Mouse (Mus musculus) embryo, embryonic 11 days (tissue): ENCODE data around the gene E130114P18Rik.

Experiments used
- DNase-seq: peaks from one replicate; pipeline ENCODE4 v3.0.0-alpha.2; 2015

Gene E130114P18Rik

DNA sequence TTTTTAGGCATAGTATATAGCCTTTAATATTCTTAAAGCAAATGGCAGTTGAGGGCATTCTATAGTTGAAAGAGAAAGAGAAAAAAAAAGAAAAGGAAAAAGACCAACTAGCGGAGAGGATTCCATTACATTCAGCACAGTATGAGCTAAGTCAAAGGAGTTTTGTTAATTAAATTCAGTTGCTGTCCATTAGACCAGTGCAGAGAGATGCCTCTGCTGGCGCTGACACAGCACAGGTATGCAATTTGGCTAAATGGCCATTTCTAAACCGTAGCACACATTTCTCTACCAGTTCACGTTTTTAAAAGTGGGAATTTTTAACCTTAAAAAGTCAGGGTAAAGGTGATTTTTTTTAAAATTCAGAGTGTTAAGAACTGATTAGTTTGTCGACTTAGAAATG, 26.8 kb upstream of the E130114P18Rik start:
- DNase-seq = no peak

DNA sequence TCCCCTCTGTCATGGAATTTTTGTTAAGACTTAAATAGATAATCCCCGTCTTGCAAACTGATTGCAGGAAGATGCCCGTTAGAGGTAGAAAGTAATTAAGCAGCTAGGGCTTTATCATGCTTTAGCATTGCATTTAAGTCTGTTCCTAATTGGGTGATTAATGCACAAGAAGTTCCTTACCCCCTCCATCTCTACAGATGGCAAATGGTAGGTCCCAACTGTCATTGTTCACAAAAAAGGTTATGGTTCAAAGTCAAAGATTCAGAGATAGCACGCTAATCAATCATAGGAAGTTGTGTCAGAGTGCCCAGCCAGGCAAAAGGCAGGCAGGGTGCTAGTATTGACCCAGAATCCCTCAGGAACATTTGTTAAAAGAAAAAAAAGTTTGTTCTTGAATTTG, 25.9 kb upstream of the E130114P18Rik start:
- no peak for DNase-seq

GRCm38 (mm10) chr4:97796505-97796904, 18.6 kb upstream of the E130114P18Rik start:
- DNase-seq = no peak

GRCm38 (mm10) chr4:97795957-97796356, 18.1 kb upstream of the E130114P18Rik start:
- DNase-seq = no peak

DNA sequence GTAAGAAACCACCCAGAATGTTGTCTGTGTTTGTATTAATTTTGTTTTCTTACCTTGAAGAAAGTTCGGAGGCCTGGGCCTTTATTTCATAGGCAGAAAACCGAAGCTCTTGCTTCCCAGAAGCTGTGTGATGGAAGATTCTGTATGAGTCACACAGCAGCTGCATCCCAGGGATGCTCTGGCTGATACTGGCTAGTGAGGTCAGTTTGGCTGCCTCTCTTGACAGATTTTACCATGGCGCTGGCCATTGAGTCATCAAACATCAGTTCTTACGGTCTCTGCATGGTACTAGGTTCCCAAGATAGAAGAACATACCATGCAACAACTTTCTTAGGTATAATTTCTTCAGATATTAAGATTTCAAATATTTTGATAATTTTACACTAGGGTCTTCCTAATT, 17.0 kb upstream of the E130114P18Rik start:
- no peak for DNase-seq

GRCm38 (mm10) chr4:97793931-97794330, 16.1 kb upstream of the E130114P18Rik start:
- DNase-seq = no peak

DNA sequence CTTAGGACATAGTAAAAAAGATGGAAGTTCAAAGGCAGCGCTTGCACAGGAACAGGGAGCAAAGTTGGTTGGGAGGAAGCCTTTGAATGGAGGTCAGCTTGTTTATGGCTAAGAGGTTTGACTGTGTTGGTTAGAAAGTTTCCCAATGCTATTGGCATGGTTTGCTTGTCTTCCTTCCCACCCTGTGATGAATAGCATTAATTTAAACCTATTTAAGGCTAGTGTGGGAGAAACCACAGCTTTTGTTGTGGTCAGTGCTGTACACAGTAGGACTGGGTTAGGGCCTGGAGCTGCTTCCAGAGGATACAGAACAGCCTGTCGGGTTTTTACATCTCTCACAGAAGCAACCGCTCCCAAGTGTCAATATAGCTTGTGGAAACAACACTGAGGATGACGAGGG, 10.7 kb upstream of the E130114P18Rik start:
- DNase-seq = no peak

- DNase-seq = no peak
Measured at GRCm38 (mm10) chr4:97787515-97787914, 9.6 kb upstream of the E130114P18Rik start.

GRCm38 (mm10) chr4:97786571-97786970, 8.7 kb upstream of the E130114P18Rik start:
- DNase-seq = peak; percentile 20

GRCm38 (mm10) chr4:97785547-97786271, 7.8 kb upstream of the E130114P18Rik start:
- no peak for DNase-seq

DNA sequence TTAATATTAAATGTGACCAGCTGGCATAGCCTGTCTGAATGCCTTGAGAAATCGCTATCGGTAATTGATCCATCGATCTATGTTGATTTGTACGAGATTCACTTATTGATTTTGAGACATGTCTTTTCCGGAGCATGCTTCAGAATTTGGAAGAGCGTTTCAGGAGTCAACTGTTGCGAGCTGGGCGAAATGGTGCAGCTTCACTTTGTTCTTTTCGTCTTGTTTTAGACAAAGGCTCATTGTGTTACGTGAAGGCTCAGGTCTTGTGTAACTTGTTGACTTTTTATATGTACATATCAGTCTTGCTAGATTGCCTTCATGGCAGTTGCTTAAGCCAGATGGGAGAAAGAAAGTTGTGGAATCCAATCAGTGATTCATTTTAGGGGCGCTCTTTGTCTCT, 6.4 kb upstream of the E130114P18Rik start:
- DNase-seq = no peak

DNA sequence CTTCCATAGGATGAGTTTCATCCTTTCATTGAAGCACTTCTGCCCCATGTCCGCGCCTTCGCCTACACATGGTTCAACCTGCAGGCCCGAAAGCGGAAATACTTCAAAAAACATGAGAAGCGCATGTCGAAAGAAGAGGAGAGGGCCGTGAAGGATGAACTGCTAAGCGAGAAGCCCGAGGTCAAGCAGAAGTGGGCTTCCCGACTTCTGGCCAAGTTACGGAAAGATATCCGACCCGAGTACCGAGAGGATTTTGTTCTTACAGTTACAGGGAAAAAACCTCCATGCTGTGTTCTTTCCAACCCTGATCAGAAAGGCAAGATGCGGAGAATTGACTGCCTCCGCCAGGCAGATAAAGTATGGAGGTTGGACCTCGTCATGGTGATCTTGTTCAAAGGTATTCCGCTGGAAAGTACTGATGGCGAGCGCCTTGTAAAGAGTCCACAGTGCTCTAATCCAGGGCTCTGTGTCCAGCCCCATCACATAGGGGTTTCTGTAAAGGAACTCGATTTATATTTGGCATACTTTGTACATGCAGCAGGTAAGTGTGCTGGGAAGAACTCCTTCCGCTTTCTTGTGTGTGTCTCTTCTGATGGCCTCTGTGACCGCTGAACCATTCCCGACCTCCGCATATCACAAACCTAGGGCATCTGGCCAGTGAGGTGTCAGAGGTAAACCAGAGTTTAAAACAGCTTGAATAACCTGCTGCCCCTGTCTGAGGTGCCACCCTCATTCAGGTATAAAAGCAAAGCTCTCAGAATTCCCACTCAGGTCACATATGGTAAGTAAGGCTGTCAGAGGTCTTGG, 5.4 kb upstream of the E130114P18Rik start:
- no peak for DNase-seq

DNA sequence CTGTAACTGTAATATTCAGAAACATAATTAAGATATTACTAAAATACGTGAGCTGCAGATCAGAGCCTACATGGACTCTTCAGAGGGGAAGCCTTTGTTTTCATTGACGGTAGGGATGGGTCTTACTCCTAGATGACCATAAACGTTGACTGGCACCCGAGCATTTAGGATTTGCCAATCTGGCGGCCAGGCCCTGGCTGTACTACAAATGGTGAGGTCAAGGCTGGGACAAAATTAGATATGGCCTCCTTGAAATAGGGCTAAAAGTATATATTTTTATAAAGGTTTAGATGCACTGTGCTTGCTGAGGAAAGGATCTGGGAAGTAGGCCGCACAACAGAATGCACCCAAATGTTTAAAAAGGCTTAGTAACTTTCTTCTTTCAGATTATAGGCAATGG, 4.6 kb upstream of the E130114P18Rik start:
- no peak for DNase-seq

GRCm38 (mm10) chr4:97782069-97782468, 4.2 kb upstream of the E130114P18Rik start:
- DNase-seq = no peak

GRCm38 (mm10) chr4:97780666-97781435, 3.0 kb upstream of the E130114P18Rik start:
- no peak for DNase-seq

GRCm38 (mm10) chr4:97780024-97780423, 2.1 kb upstream of the E130114P18Rik start:
- DNase-seq = peak; percentile 34

DNA sequence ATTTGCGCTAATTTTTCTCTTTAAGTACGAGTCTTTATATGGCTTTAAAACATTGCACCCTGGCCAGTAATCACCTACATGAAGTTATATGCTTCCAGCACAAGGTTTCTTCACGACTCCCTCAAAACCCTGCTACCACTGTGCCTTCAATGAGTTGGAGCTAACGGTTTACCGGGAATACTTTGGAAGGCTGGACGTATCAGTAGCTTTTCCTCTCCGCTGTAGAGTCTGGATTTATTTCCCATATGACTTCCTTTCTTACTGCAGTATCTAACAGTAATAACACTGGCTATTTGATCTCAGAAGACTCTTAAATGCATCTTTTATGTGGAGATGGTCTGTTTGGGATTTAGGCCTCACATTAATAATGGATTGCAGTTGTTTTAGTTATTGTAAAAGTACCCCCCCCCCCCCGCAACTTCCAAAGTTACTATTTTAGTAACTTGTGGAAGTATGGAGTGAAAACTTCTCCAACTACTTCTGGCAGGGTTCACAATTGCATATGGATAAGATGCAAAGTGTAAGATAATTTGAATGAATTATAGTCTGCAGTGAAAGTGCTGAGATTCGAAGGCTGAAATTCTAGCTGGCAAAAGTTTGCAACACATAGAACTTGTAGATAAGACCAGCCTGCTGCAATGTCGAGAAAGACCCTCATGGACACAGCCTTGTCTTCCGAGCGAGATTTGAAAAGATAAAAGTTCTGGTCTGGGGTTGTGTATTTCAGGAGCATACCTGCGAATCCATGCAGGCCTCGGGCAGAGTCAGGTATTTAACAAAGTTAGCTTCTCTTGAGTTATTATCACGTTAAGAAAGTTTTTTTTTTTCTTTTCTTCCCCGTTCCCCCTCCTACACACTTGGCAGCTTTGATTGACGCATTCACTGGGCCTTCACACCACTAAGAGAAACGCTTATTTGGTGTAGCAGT, 1.4 kb upstream of the E130114P18Rik start:
- peak; percentile 49 for DNase-seq

DNA sequence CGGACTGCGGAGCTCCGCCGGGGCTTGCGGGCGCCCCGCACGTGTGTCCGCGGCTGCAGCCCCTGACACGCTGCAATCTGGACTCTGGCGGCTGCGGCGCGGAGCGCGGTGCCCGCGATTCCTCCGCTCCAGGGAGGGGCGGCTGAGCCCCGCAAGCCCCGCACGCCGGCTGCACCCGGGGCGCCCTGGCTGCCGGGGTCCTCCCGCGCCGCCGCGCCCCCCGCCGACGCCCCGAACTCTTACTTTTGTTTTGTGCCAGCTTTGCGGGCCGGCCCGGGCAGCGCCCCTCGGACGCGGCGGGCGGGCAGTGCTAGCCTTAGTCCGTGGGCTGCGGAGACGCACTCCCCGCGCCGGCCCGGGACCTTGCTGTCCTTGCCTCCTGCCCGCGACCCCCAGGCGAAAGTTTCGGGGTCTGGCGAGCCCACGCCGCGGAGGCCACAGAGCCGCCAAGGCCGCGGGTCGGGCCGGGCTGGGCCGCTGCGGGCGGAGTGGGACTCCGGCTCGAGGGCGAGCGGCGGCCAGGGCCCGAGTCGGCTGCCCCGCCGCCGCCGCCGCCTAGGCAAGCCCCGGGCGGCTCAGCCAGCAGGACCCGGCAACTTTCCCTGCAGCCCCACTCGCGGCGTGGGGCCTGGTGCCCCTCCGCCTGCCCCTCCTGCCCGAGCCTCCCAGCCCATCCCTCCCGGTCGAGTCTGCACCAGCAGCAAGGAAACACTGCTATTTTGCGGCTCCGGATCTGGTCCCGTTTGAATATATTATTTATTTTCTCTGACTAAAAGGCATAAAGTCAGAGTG, 529 bp upstream of the E130114P18Rik start:
- peak; percentile 67 for DNase-seq

GRCm38 (mm10) chr4:97777081-97777705, 685 bp downstream of the E130114P18Rik start:
- DNase-seq = peak; percentile 79

DNA sequence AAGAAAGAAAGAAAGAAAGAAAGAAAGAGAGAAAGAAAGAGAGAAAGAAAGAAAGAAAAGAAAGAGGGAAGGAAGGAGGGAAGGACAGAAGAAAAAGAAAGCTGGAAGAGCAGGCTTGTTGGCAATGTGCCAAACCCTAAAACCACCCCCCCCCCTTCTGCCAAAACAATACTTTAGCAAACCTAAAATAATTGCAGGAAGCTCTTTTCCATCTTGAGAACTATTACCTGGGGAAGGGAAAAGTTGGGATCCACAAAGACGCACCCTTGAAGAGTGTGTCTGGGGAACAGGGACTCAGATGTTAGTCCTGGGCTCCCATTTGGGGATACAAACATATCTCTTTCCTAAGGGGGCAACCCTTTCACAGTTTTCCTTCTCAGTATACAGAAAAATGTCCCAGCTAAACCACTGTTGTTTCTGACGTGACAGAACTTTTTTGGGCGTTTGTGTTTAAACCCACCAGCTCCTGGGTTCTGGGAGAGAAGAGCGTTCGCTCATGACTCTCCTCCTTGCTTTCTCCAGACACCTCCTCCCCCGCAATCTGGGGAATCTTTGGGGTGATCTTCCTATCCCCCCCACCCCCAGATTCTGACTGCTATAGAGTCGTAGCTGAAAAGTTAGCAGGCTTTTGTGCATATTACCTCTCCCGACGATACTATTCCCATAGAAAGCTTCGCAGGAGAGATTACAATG, 1.3 kb downstream of the E130114P18Rik start:
- peak; percentile 57 for DNase-seq
